Mouse (Mus musculus) testis, adult 2 months (tissue): ENCODE measurements around the gene Crat.

ENCODE experiments used
- CTCF ChIP-seq: fragments of 200-500 bp; IDR thresholded peaks from 2 replicates; pipeline ENCODE4 v1.5.1; 2012; ENCODE audit warnings: low read depth, mild to moderate bottlenecking, inconsistent platforms, low read length, moderate library complexity; ENCODE audit not compliant: control insufficient read depth, insufficient read depth, insufficient replicate concordance
- POLR2A ChIP-seq: fragments of 200-500 bp; IDR thresholded peaks from 2 replicates; pipeline ENCODE4 v1.6.1; 2012; ENCODE audit warnings: low read depth, mild to moderate bottlenecking, inconsistent platforms, low read length, moderate library complexity; ENCODE audit not compliant: control insufficient read depth

DNA sequence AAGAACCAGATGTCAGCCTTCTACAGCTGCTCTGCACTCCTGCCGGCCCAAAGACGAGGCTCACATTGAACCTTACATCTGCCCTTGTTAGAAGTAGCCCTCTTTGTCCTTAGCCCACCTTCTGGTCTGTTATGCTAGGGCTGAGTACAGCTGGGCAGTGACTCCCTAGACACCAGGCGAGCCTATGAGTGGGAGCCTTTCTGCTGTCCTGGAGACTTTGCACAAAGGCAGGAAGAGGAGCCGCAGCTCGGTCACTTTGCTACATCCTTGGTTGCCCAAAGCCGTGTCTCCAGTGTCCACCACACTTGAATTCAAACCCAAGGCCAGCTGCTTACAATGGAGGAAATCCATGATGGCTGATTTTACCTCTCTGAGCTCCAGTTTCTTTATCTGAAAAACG is 32.8 kb upstream of the Crat start:
- no peak for TF ChIP-seq CTCF
- TF ChIP-seq POLR2A: no peak
